Mouse (Mus musculus) spleen, postnatal 10 days (tissue): ENCODE measurements around the gene Npm1.
A peak's percentile ranks its signal among the peaks of the same experiment; 100 is the strongest.

ENCODE experiments used
- DNase-seq, 2 experiments: peaks; one replicate each; pipeline ENCODE4 v3.0.0; 2021 to 2022; ENCODE audit warnings: low spot score in 2 of 2

Gene Npm1

DNA sequence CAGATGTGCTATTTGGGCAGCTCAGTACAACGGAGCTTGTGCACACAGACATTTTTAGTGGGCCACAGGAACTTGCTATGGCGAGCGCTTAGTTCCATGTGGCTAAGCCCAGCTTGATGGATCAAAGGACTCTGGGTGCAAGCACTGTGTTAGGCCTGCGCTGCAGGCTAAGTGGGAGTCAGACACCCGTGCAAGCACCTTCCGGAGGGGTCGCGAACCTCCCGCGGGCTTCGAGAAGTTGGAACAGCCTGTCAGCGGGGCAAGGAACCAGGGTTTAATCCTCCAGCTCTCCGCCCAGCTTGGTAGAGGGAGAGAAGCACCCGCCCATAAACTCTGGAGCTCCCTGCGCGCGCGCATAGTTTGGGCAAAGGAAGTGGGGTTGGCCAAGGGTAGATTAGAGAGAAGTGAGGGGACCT, 17.7 kb upstream of the Npm1 start:
- no peak for DNase-seq

GRCm38 (mm10) chr11:33179802-33180201, 16.8 kb upstream of the Npm1 start:
- DNase-seq, result no peak

DNA sequence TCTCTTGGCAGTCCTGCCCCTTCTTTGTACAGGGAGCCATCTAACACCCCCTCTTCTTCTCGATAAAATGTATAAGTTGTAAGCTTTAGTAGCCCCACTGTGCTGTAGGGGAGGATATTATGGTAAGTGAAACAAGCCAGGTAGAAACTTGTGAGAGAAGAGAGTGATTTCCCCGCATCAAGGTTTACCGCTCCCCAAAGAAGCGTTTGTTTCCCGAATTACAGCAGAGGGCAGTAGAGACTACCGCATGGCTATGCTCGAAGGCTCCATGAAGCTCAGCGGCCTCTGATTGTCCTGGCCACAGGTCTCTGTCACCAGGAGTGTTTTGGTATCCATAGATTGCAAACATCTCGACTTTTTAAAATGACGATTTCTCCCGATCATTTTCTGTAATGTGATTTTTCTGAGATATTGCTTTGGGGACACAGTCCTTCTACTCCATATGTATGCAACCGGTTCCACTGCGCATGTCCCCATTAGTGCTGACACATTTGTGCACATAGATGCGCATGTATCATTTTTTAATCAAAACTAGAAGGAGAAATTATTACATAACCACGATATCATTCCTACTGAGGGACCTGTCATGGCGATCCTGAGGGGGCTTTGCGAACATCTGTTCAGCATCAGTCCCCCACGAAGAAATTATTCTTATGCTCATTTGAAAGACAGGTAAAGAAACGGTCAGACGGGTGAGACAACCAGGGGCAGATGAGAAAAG, 13.7 kb upstream of the Npm1 start:
- peak in 1 of 2 experiments; percentile 31 for DNase-seq

- DNase-seq, result no peak
These were observed 12.8 kb upstream of the Npm1 start for GRCm38 (mm10) chr11:33175768-33176167.

GRCm38 (mm10) chr11:33170489-33170888, 7.5 kb upstream of the Npm1 start:
- DNase-seq, result peak; percentile 16 to 70

DNA sequence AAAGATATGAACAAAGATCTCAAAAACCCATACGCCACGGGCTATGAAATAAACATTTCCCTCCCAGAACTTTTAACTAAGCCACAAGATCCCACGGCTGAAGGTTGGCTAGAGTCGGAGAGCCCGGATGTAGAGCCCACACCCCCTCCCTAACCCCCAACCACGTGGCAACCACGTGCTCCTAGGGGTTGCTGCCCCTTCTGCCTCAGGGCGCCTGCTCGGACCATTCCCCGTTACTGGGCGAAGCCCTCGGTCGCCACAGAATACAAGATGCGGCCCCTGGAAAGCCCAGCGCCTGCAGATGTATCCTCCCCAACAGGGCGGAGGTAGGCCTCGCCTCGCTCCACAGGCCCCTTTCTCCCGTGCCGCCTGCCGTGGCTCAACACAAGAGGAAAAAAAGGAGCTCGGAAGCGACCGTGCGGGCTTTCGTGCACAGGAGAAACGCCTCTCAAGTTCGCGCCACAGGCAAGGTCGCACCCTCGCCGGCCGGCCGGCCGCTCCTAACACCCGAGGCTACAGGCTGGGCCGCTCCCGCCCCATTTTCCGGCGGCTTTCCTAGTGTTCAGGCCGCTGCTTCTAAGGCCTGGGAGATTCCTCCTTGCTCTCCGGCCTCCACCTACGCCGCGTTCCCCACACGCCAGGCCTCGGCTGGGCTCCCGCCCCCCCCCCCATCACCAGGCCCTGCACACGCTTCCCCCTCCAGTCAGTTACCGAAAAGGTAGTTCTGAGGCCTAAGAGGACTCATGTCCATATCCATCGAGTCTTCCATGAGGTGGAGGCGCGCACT, 602 bp downstream of the Npm1 start:
- DNase-seq, result peak; percentile 55 to 70

DNA sequence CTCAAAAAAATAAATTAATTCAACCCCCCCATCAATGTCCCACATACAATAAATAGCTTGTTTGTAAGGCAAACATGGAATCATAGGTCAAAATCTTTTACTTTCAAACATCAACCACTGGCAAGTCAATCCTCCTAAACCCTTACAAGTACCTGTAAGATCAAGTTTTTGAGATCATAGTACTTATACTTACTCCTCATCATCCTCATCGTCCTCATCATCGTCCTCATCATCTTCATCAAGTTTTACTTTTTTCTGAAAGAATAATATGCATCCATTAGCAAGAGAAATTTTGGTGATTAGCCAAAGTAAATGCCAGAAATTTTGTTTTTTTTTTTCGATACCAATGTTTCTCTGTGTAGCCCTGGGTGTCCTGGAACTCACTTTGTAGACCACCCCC, 3.3 kb downstream of the Npm1 start:
- DNase-seq, result no peak

DNA sequence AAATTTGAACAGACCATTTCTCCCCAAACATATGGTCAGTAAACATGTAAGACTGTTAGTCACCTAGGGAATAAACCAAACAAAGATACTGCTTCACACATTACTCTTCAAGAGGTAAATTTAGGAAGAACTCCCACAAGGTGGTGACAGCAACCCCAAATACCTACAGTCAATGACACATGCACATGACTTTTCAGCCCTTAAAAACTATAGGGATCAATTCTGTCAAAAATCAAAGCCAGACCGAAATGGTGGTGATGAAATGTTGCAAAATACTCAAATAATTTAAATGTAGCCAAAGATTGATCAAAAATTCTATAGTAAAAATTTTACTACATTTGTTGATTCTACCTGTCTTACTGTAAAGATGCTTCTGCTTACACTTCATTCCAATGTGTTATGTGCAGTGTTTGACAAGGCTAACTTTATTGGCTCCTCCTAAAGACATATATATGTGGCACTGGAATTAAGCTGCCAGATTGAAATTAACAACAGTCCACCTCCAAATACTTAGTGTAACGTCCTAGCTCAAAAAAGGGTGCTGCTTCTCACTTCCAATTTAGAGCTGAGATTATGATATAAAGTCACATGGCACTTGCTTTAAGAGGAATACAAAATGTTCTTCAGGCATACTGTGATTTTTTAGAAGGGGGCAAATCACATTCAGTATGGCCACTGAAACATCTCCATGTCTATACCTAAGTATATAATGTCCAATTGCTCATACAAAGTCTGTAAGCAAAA, 5.4 kb downstream of the Npm1 start:
- DNase-seq, result no peak

- DNase-seq, result no peak
These were observed 6.5 kb downstream of the Npm1 start for GRCm38 (mm10) chr11:33156436-33157015.

DNA sequence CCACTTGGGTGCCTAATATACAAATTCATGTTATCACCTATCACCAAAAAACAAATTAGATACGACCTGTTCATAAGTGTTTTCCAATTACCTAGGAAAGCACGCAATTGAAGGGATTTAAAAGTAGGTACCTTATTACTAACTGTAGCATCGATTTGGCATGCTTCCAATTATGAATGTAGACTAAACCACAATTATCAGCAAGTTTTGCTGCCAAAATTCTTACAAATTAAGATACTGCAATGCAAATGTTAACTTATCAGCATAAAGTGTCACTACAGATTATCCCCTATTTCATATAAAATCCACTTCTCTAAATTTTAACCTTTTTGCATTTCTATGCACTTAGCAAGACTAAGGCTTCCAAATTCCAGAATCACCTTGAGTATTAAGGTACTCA, 8.5 kb downstream of the Npm1 start:
- no peak for DNase-seq

DNA sequence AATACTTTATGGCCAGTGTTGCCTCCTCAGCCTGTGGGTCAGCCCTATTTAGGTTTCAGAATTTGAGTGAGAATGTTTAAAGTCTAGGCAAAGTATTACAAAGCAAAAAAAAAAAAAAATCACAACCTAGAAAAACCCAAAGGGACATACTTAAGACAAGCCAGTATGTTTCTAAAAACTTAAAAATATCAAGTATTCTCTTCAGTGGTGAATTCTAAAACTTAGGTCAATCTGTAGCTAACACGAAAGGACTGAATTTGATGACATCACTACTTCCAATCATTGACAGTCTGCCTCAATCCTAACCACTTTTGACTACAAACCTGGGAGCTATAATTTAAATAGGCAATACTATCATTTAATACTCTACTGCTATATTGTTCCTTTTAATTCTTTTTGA, 10.0 kb downstream of the Npm1 start:
- no peak for DNase-seq

- DNase-seq, result no peak
These were observed 11.2 kb downstream of the Npm1 start for GRCm38 (mm10) chr11:33151780-33152145.

DNA sequence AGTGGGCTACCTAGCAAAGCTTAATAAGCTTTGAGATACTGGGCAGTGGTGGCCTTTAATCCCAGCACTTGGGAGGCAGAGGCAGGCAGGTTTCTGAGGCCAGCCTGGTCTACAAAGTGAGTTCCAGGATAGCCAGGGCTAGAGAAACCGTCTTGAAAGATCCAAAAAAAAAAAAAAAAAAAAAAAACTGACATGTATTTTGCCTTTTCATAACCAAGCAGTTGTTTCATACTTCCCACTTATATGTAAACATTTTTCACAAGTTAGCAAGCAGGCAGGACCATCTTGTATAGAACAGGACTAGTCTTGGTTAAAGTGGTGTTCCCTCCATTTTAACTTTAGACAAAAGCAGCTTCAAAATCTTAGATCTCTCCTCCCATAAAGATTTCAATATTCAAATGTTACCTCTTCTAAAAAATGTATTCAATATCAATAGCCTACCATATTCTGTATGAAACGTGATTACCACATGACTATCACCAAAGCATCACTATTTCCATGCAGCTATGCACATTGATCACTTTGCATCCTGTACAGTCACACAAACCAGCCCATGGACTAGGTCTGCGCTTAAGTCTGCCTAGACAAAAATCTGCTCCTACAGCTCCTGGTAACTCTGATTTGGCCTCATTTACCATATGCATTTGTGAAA, 11.8 kb downstream of the Npm1 start:
- DNase-seq, result no peak

DNA sequence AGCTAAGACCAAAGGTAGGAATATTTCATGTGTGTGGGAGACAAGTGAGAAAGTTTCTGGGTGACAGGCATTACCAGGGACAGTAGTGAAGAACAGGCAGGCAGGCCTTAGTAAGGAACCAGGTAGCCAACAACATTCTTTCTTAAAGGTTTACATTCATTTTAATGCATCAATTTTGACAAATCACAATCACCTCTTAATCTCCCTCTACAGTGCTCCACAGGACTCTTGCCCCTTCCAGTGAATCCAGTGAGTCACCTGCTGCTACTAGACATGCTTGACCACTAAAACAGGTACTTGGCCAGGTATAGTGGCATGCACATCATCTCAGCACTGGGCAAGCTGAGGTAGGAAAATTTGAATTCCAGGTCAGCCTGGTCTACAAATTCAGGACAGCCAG, 12.6 kb downstream of the Npm1 start:
- no peak for DNase-seq

GRCm38 (mm10) chr11:33149453-33149852, 13.6 kb downstream of the Npm1 start:
- peak in 1 of 2 experiments; percentile 10 for DNase-seq

DNA sequence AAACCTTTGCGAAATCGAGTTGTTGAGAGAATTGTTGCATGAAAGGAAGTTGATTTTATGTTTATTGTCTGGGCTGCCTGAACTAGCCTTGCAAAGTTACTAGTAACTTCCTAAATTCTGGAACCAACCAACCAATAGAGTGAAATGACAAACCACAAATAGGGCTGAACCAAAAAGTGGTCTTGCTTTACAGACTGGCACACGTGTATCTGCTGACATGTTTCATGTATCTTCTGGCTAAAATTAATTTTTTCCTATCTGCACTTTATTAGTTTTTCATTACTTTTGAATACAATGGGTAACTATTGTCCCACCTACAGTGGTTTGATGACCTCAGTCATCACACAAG, 13.9 kb downstream of the Npm1 start:
- DNase-seq, result no peak

GRCm38 (mm10) chr11:33148338-33149087, 14.5 kb downstream of the Npm1 start:
- DNase-seq, result peak in 1 of 2 experiments; percentile 66

- peak; percentile 37 to 49 for DNase-seq
These were observed 15.3 kb downstream of the Npm1 start for GRCm38 (mm10) chr11:33147572-33148337.

DNA sequence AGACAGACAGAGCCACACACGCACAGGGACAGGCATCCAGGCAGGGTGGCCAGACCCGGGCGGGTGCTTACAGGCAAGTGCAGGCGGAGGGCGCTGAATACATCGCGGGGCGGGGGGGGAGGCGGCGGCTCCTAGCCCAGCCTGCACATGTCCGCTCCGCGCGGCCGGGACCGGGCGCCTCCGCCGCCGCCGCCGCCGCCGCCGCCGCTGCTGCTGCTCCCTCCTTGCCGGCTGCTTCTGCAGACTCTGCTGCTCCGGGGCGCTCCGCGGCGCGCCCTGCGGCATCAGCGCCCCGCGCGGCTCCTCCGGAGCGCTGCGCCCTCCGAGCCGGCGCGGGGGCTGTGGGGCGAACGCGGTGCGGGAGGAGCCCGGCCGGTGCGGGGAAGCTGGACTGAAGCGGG, 15.8 kb downstream of the Npm1 start, which contains the start of gene Fgf18:
Gene Fgf18 (minus strand): TSS at position 230 of the 401 bp plus-strand sequence.
- peak in 1 of 2 experiments; percentile 30 for DNase-seq

GRCm38 (mm10) chr11:33146651-33147131, 16.3 kb downstream of the Npm1 start:
- peak in 1 of 2 experiments; percentile 24 for DNase-seq
